Mouse (Mus musculus) lung, postnatal 25 days (tissue): ENCODE measurements around the gene Carmil1.
A peak's percentile ranks its signal among the peaks of the same experiment; 100 is the strongest.

ENCODE experiments used
- DNase-seq: peaks from one replicate; pipeline ENCODE4 v3.0.0; 2022; ENCODE audit warnings: low spot score

Carmil1 gene

DNA sequence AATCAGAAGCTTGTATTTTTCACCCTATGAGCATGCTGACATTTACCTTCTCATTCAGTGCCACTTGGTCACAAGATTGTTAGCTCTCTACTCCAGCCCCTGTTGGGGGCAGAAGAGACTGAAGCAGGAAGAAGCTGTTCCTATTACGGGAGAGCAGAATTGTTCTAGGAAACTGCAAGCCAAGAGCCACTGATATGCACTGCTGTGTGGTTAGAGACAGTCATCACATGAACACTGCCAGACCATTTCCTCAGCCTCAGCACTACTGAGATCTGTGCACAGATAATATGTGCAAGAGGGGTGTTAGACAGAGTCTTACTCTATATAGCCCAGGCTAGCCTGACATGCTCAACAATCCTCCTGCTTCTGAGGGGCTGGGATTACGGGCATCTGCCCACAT lies 69.4 kb downstream of the Carmil1 start:
- DNase-seq = no peak

DNA sequence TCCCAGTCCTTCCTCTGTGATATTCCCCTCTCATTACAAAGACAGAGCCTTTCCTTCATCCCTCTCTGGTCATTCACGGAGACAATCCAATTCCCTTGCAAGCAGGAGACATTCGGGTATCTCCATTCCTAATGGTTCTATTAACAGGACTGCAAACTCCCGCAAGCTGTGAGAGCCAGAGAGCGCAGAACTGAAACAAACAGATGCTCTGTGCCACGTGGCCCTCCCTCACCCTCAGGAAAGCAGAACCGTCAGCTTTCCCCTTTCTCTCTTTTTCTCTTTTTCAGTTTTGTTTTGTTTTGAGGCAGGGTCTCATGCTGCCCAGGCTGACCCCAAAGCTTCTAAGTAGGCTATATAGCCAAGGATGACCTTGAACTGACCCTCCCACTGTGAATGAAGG lies 74.5 kb downstream of the Carmil1 start:
- DNase-seq = no peak

- DNase-seq = no peak
These were observed 78.3 kb downstream of the Carmil1 start for GRCm38 (mm10) chr13:24202314-24202713.

- DNase-seq = peak; percentile 20
These were observed 80.6 kb downstream of the Carmil1 start for GRCm38 (mm10) chr13:24199861-24200543.

GRCm38 (mm10) chr13:24198396-24198924 lies 82.1 kb downstream of the Carmil1 start:
- no peak for DNase-seq

DNA sequence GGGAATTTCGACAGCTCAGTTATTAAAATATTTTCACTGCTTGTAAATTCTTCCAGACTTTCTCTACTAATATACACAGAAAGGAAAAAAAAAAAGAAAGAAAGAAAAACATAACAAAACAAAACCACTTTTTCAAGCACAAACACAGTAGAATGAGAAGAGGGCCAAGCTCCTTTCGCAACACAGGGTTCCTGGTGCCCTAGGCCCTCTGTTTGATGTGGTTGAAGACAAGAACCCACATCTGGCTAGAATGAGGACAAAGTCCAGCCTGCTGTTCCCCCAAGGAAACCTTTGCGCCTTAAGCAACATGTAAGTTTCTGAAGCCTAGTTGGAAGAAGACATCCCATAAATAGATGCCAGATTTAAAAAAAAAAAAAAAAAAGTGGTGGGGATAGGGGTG lies 85.2 kb downstream of the Carmil1 start:
- peak; percentile 42 for DNase-seq

DNA sequence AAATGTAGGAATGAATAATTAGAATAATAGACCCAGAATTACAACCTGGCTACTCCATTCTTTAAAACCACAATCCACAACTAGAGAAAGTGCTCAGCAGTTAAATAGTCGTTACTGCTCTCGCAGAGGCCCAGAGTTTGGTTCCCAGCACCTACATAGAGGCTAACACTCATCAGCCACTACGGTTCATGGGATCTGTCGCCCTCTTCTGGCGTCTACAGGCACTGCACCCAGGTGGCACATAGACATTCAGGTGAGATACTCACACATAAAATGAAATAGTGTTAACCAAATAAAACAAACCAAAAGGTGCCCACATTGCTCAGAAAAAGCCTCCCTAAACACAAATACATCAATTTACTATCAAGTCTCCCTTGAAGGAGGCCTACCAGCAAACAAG lies 86.6 kb downstream of the Carmil1 start:
- DNase-seq = no peak

DNA sequence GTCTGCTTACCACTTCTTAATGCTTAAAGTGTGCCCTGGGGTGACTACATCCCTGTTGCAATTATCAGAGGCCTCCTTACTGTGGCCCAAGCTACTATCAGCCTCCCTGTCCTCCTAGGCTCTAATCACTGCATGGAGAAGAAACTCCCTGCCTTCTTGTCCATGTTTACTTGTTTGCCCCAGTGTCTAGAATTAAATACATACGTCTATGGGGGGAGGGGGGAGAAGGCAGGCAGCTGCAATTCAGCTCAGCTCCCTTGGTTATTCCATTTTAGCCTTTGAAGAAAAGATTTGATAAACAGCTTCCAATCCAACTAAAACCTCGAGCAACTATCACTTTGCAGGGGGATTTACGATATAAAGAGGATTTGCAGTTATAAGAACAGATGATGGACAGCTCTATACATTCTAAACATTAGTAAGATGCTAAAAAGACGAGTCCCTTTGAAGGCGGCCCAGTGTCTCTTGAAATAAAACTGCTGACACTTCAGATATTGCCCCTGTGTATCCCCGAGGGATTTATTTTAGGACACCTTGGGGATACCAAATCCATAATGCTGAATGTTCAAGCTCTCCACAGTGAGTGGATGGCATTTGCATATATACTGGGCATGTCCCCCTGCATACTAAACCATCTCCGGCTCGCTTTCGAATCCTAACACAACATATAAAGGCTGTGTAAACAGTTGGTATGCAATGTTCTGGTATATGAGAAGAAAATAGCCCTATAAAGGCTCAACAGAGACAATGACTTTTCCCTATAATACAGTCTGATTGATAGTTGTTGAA lies 89.5 kb downstream of the Carmil1 start:
- DNase-seq = no peak

DNA sequence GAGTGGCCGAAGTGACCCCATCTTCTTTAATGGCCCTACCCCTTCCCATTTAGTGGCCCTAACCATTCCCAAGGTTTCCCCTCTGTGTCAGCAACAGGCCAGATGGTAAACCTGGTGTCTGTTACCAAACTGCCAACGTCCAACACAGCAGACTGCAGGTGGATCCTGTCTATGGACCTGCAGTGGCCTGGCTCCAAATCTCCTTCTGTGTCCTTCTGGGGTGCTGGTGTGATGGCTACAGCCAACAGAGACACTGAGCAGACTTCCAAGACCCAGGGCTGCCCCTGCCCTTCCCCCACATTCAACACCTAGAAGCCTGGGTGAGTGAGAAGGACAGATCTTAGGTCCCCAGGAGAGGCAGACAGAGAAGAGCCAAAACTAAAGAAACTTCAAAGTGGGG lies 93.6 kb downstream of the Carmil1 start:
- no peak for DNase-seq

DNA sequence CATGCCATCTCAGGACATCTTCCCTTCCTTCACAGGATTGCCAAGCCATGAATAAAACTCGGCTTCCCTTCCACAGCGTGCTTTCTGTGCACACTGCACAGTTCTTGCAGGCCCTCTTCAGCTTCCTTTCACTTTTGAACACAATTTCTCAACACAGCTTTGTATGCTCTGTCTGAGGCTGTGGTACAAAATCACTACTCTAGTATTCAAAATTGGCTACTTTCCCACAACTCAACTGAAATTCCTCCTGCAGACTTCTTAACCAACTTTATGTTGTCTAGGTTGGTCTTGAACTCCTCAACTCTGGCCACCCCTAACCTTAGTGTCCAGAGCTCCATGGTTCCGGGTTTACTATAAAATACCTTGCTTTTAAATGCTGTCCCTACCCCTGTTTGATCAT lies 95.0 kb downstream of the Carmil1 start:
- DNase-seq = no peak

DNA sequence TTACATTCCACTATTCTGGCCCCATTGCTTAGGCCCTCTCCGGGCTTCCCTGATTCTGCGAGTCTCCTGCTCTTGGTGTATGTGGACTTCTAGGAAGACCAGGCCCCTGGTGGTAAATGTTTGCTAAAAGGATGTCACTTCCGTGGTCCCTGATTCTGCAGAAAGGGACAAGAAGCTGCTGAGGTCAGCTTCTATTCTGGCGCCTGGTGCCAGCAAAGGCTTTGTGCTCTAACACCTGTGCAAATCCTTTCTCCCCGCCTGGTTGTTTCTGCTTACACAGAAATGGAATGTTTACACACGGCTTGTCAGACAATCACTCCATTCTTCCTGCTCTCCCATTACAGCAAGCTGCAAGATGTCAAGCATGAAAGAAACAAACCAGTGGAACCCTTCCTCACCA lies 97.7 kb downstream of the Carmil1 start:
- peak; percentile 26 for DNase-seq

DNA sequence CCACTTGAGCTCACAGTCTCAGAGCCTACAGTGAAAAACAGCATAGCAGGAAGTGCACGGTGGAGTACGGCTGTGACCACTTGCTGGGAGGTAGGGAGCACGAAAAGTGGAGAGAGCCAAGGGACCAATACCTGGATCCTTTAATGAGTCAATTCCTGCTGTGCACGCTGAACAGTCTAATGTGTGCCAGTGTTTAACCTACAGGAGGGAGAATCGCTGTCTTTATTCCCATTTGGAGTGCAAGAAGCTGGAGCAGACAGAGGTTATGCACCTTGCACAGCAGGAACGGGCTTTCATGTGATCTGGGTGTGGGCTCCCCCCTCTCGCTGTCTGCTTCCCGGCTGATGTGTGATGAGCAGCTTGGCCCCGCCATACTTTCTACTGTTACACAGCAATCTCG lies 101.1 kb downstream of the Carmil1 start:
- DNase-seq = no peak

DNA sequence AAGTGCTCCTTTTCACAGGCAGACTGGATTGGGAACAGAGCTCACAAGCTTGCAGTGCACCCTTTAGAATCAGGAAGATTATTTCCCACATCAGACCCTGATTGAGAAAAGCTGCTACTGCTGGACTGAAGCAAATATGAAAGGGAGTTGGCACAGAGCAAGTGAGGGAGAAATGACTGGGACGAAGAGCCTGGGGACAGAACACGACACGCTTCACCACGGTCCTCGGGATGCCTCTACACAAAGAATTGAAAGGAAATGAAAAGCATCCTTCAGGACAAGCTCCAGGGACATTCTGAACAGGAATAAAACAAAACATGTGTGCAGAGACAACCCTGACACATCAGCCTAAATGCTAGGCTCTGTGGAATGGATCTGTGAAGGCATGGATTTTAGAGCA lies 103.0 kb downstream of the Carmil1 start:
- no peak for DNase-seq

GRCm38 (mm10) chr13:24176835-24177234 lies 103.8 kb downstream of the Carmil1 start:
- DNase-seq = no peak

DNA sequence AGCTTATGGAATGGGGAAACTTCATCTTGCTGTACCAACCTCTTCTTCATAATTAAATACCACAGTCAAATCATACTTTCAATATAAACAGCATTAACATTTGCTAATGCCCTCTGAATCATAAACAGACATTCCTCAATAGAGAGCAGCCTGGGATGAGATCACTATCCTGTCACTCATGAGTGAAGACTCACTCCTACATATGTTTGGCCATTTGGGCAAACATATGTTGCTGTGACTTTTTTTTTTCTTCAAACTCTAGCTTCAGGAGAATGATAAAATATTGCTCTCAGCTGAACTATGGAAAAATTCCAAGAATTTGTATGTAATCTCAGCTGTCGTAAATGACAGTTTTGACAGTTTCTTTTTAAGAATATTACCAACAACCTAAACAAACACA lies 110.9 kb downstream of the Carmil1 start:
- no peak for DNase-seq

DNA sequence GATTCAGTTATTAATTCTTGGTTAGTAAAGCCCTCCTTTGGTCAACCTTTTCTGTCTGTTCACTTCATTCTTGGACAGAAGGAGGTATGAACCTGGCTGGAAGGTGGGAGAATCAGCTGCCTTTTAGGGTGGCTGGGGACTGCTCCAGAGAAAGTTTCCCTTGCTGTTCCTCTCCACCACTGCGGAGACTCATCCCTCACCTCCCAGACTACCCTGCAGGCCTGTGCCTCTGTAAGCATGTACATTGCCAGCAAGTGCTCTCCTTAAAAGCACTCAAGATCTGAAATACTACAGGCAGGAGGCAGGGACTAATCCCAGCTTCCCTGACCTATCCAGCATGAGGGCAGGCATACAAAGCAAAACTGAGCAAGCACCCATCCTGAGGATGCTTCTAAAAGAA lies 117.2 kb downstream of the Carmil1 start:
- DNase-seq = no peak

DNA sequence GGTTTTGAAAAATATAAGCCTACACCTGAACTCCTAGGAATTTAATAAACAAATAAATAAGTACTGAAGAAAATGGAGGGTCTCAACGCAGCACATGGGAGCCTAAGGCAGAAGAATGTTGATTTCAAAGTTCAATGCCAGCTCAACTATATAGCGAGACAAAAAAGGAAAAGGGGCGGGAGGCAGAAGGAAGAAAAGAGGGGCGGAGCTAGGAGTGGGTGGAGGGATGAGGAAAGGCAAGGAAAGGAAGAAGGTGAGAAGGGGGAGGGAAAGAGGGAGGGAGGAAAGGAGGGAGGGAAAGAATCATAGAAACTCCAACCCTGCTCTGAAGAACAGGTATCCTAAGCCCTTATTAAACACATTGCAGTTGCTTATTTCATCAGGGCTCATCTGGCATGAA lies 119.5 kb downstream of the Carmil1 start:
- DNase-seq = no peak

GRCm38 (mm10) chr13:24159972-24160371 lies 120.6 kb downstream of the Carmil1 start:
- no peak for DNase-seq

GRCm38 (mm10) chr13:24159190-24159965 lies 121.2 kb downstream of the Carmil1 start:
- no peak for DNase-seq

GRCm38 (mm10) chr13:24157560-24158011 lies 123.0 kb downstream of the Carmil1 start:
- no peak for DNase-seq

DNA sequence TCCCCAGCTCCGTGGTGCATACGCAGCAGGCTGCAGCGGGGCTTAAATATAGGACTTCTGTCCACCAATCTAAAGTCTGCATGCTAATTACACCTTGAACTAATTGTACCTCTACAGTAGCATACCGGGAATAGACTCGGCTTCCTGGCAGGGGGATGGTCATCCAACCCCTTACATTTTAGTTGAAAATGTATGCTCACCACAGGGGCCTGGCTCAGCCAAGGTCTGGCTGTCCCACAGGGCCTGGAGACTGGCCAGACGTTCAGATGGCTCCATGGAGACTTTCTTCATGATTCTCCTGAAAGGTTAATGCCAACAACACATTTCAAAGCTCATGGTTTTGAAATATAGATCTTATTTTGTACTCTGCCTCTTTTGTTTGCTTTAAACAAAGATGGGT lies 125.4 kb downstream of the Carmil1 start:
- no peak for DNase-seq

- DNase-seq = no peak
These were observed 126.1 kb downstream of the Carmil1 start for GRCm38 (mm10) chr13:24154281-24155061.
